Mouse (Mus musculus): ENCODE data around the gene Tmem30b.

GRCm38 (mm10) chr12:73529590-73529989, 16.6 kb downstream of the Tmem30b start:
- TF ChIP-seq CTCF (IDR thresholded peaks at IDR 0.05; ENCODE audit: low read depth) (no peak), EP300 (IDR thresholded peaks at IDR 0.05; ENCODE audit: low read depth) (no peak)

All from heart, postnatal 0 days (tissue).